Comparison of ENCODE assay signal across 21 mouse cellular contexts in the genomic region with DNA sequence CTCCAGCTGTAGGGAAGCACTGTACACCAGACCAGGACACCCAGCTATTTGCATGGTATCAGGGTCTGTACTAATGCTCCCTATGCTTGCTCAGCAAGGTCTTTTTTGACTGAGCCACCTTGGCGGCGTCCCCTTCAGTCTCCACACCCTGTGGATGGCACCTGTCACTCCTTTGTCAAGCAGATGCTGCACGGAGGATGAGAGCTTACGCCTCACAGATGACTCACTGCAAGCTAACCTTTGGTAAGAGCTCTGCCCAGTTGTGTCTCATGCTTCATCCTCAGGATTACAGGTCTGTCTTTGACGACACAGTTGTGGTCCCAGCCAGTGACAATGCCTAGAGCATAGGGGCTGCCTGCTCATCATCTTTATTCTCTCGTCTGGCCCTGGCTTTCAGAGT.
DNase-seq lines count a peak whose midpoint lies in the region; ATAC-seq and TF ChIP-seq lines count a peak whose summit lies in the region.
"Had no signal": no experiment of that assay in that cellular context is flagged by ENCODE, and none has a peak within 500 bp of the region (broad histone marks: within the 10 kb centered on the region; RNA-seq: fewer than 3 reads in every experiment).

No protein-coding gene starts in this region.

- no peak for TF ChIP-seq CTCF in C2C12 (IDR thresholded peaks at IDR 0.05; ENCODE audit: control insufficient read depth, insufficient read depth, insufficient read length)
- no peak for TF ChIP-seq CTCF in stomach, postnatal 0 days (IDR thresholded peaks at IDR 0.05; ENCODE audit: low read depth)

- H3K9me3 ChIP-seq in intestine, embryonic 16.5 days (ENCODE audit: control insufficient read depth, low read length): no peaks in the 10 kb centered on the region
- no peaks in the 10 kb centered on the region for H3K9me3 ChIP-seq in stomach, postnatal 0 days (ENCODE audit: control insufficient read depth, low read length)
- H3K9me3 ChIP-seq: embryonic facial prominence, embryonic 12.5 days; forebrain, embryonic 12.5 days; heart, embryonic 15.5 days had no signal

- H3K36me3 ChIP-seq in C2C12 (ENCODE audit: control insufficient read depth, insufficient read depth): no peaks in the 10 kb centered on the region
- H3K36me3 ChIP-seq in intestine, embryonic 16.5 days (ENCODE audit: control insufficient read depth, insufficient read depth, low read length): no peaks in the 10 kb centered on the region
- H3K36me3 ChIP-seq in stomach, postnatal 0 days (ENCODE audit: control insufficient read depth, insufficient read depth, low read length): no peaks in the 10 kb centered on the region
- H3K36me3 ChIP-seq: embryonic facial prominence, embryonic 12.5 days; forebrain, embryonic 12.5 days; heart, embryonic 15.5 days had no signal

- H3K4me1 ChIP-seq in intestine, embryonic 16.5 days (ENCODE audit: control insufficient read depth, insufficient read depth, low read length): peaks cover 47% of the 10 kb centered on the region
- H3K4me1 ChIP-seq in stomach, postnatal 0 days (replicated peaks; ENCODE audit: control insufficient read depth, insufficient read depth): 0 out of 2 replicates have a peak, but pooled peaks cover 6% of the 10 kb centered on the region

- H3ac ChIP-seq in C2C12 (ENCODE audit: control insufficient read depth, insufficient read length, low read depth): no peak overlapping the region

- H3K79me2 ChIP-seq in C2C12 (ENCODE audit: control insufficient read depth, insufficient read depth): no peaks in the 10 kb centered on the region

- peak; percentile 34 for DNase-seq in adrenal gland, adult 2 months
- no peak for DNase-seq in adrenal gland, postnatal 36 days
- DNase-seq in stomach, postnatal 0 days (ENCODE audit: low spot score): no peak
- DNase-seq: adrenal gland, postnatal 10 days; B cell, adult 2 months; cerebellum, adult 11-12 months; cerebellum, adult 9-10 months; cerebellum, postnatal 25 days; gastrocnemius, postnatal 14 days; heart, adult 2 months; heart, postnatal 14 days had no signal

- ATAC-seq in intestine, embryonic 16.5 days: no peak
- ATAC-seq in stomach, postnatal 0 days (ENCODE audit: low FRiP score, low TSS enrichment): no peak
- no peak for ATAC-seq in erythroid progenitor cell, adult 5-6 weeks (replicated peaks; ENCODE audit: low FRiP score, poor library complexity, severe bottlenecking)
- no peak for ATAC-seq in monocyte, adult 5-6 weeks (replicated peaks; ENCODE audit: insufficient number of reproducible peaks, low FRiP score, low TSS enrichment, poor library complexity, severe bottlenecking)
- ATAC-seq: forebrain, embryonic 16.5 days had no signal

- TF ChIP-seq EP300 in stomach, postnatal 0 days (optimal IDR thresholded peaks at IDR 0.05): no peak

- H3K9ac ChIP-seq in intestine, embryonic 16.5 days (ENCODE audit: low read depth, low read length): no peak overlapping the region; the same call in 1 of the 2 replicates
- H3K9ac ChIP-seq in stomach, postnatal 0 days (ENCODE audit: low read length): no peak overlapping the region
- H3K9ac ChIP-seq: embryonic facial prominence, embryonic 12.5 days; forebrain, embryonic 12.5 days; heart, embryonic 15.5 days; hindbrain, embryonic 14.5 days had no signal

- no peak overlapping the region for H3K4me2 ChIP-seq in intestine, embryonic 16.5 days (ENCODE audit: low read depth, low read length)
- no peak overlapping the region for H3K4me2 ChIP-seq in stomach, postnatal 0 days (replicated peaks; ENCODE audit: low read depth)
- H3K4me2 ChIP-seq: embryonic facial prominence, embryonic 12.5 days; forebrain, embryonic 12.5 days; heart, embryonic 11.5 days; heart, embryonic 15.5 days; hindbrain, embryonic 14.5 days had no signal

- H3K27ac ChIP-seq in intestine, embryonic 16.5 days (ENCODE audit: low read length): peak overlapping the region; percentile 65
- peak overlapping the region; percentile 24; the same call in 1 of the 2 replicates for H3K27ac ChIP-seq in stomach, postnatal 0 days (replicated peaks)
- H3K27ac ChIP-seq: embryonic facial prominence, embryonic 12.5 days; forebrain, embryonic 12.5 days; heart, adult 2 months; heart, embryonic 15.5 days; hindbrain, embryonic 14.5 days had no signal

- no peak overlapping the region for H3K4me3 ChIP-seq in C2C12 (ENCODE audit: insufficient read depth, poor library complexity, severe bottlenecking)
- H3K4me3 ChIP-seq in intestine, embryonic 16.5 days (ENCODE audit: low read length): no peak overlapping the region
- no peak overlapping the region for H3K4me3 ChIP-seq in stomach, postnatal 0 days (ENCODE audit: low read depth, low read length)
- H3K4me3 ChIP-seq: embryonic facial prominence, embryonic 12.5 days; forebrain, embryonic 12.5 days; heart, adult 2 months; heart, embryonic 15.5 days had no signal

- no peaks in the 10 kb centered on the region for H3K79me3 ChIP-seq in C2C12 (ENCODE audit: low read depth)

- 71% methylated on average over 6 of the region's 6 CpGs for WGBS in intestine, embryonic 16.5 days
- WGBS in stomach, postnatal 0 days: 75% methylated on average over 6 of the region's 6 CpGs

- no peaks in the 10 kb centered on the region for H3K27me3 ChIP-seq in C2C12 (ENCODE audit: control insufficient read depth, insufficient read depth, insufficient read length)
- no peaks in the 10 kb centered on the region for H3K27me3 ChIP-seq in intestine, embryonic 16.5 days (replicated peaks; ENCODE audit: control insufficient read depth, insufficient read depth, low read length)
- H3K27me3 ChIP-seq in stomach, postnatal 0 days (ENCODE audit: control insufficient read depth, insufficient read depth, low read length): no peaks in the 10 kb centered on the region
- H3K27me3 ChIP-seq: embryonic facial prominence, embryonic 12.5 days; forebrain, embryonic 12.5 days; heart, embryonic 15.5 days had no signal

TF ChIP-seq in C2C12, 6 proteins besides CTCF, POLR2A, EP300 and RAD21:
- TF ChIP-seq MYOD1 (IDR thresholded peaks at IDR 0.05; ENCODE audit: control insufficient read depth, insufficient read length, low read depth) (peak; percentile 97), MYOG (IDR thresholded peaks at IDR 0.05; ENCODE audit: control insufficient read depth, extremely low read depth, insufficient read length) (no peak), USF1 (IDR thresholded peaks at IDR 0.05; ENCODE audit: low read depth) (no peak), CEBPB (IDR thresholded peaks at IDR 0.05; ENCODE audit: low read depth) (no peak), MAX (IDR thresholded peaks at IDR 0.05) (peak; percentile 59), FOSL1 (IDR thresholded peaks at IDR 0.05; ENCODE audit: insufficient read depth, low read length, poor library complexity, severe bottlenecking) (peak; percentile 30)
